Mouse (Mus musculus) heart, embryonic 13.5 days (tissue): ENCODE measurements at regions not wholly inside any gene's neighbourhood (a gene's known extent, or its start where the extent isn't known, plus 50 kb on each side); places are given as distances from the start of the nearest gene placed in this dataset.
A peak's percentile ranks its signal among the peaks of the same experiment; 100 is the strongest.

ENCODE experiments used
- ATAC-seq: fragments of 200-750 bp; cut with Nextera tagmentation; 2 replicates; pipeline ENCODE4 v1.8.0; 2017; ENCODE audit warnings: moderate TSS enrichment; ENCODE audit not compliant: insufficient number of reproducible peaks, low FRiP score, low TSS enrichment; ENCODE audit errors: extremely low read depth
- H3K27ac ChIP-seq: fragments of 300-500 bp; sonication (generic); replicated peaks from 2 replicates; pipeline ENCODE4 v1.5.1; 2015; ENCODE audit warnings: moderate library complexity, mild to moderate bottlenecking, inconsistent platforms
- H3K27me3 ChIP-seq: fragments of 300-500 bp; sonication (generic); replicated peaks from 2 replicates; pipeline ENCODE4 v1.6.1; 2015; ENCODE audit warnings: mild to moderate bottlenecking, inconsistent platforms
- H3K36me3 ChIP-seq: fragments of 300-500 bp; sonication (generic); 2 replicates; pipeline ENCODE4 v1.6.1; 2015; ENCODE audit warnings: mild to moderate bottlenecking, inconsistent platforms
- H3K4me1 ChIP-seq: fragments of 300-500 bp; sonication (generic); 2 replicates; pipeline ENCODE4 v1.6.1; 2015; ENCODE audit warnings: inconsistent platforms
- H3K4me2 ChIP-seq: fragments of 300-500 bp; sonication (generic); 2 replicates; pipeline ENCODE4 v1.6.1; 2015; ENCODE audit warnings: inconsistent platforms, mild to moderate bottlenecking, moderate library complexity
- H3K4me3 ChIP-seq: fragments of 300-500 bp; sonication (generic); 2 replicates; pipeline ENCODE4 v1.5.1; 2015; ENCODE audit warnings: moderate library complexity, mild to moderate bottlenecking, inconsistent platforms
- H3K9ac ChIP-seq: fragments of 300-500 bp; sonication (generic); 2 replicates; pipeline ENCODE4 v1.6.1; 2015; ENCODE audit warnings: inconsistent platforms, mild to moderate bottlenecking, moderate library complexity
- H3K9me3 ChIP-seq: fragments of 300-500 bp; sonication (generic); 2 replicates; pipeline ENCODE4 v1.6.1; 2016; ENCODE audit warnings: inconsistent platforms
- WGBS: fragments of 180-500 bp; shearing (Covaris S2); methylation state at CpG from one replicate; pipeline ENCODE4 v1.1.7; 2015; ENCODE audit warnings: mixed read lengths; 5-methylcytosine and 5-hydroxymethylcytosine counted together

- H3K27ac ChIP-seq, result no peak overlapping the region
- H3K4me1 ChIP-seq, result peaks cover 22% of the 10 kb centered on the region
- no peak overlapping the region for H3K4me2 ChIP-seq
- no peaks in the 10 kb centered on the region for H3K9me3 ChIP-seq
- no peaks in the 10 kb centered on the region for H3K27me3 ChIP-seq
- no peak overlapping the region for H3K9ac ChIP-seq
- WGBS, result 70% methylated on average over 3 of the region's 3 CpGs
- no peak overlapping the region for H3K4me3 ChIP-seq
- H3K36me3 ChIP-seq, result no peaks in the 10 kb centered on the region
- ATAC-seq, result no peak
Observed at GRCm38 (mm10) chr13:97604451-97604850, 156.0 kb downstream of the Gm10260 start.

- no peak overlapping the region for H3K4me3 ChIP-seq
- no peak for ATAC-seq
- peaks cover 29% of the 10 kb centered on the region for H3K4me1 ChIP-seq
- H3K27me3 ChIP-seq, result no peaks in the 10 kb centered on the region
- 88% methylated on average over 7 of the region's 7 CpGs for WGBS
- no peak overlapping the region for H3K9ac ChIP-seq
- H3K9me3 ChIP-seq, result no peaks in the 10 kb centered on the region
- no peak overlapping the region for H3K27ac ChIP-seq
- no peak overlapping the region for H3K4me2 ChIP-seq
- H3K36me3 ChIP-seq, result no peaks in the 10 kb centered on the region
Observed at GRCm38 (mm10) chr13:97601135-97601730, 159.2 kb downstream of the Gm10260 start.

DNA sequence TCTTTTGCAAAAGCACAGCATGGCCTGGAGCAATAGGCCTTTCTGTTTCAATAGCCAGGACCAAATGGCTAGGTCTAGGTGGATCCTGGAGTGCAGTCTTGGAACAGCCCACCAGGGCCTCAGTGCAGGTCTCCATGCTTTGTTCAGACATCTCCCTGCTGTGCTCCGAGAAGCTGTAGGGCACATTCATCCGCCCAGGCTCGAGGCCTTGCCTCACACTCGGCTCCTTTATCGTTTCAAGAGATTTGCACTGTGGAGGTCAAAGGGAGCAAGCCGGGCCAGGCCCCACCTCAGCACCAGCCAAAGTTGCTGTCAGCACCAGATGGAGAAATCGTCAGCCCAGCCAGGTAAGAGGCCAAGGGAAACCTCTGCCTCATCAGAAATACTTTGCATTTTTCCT is 160.3 kb downstream of the Gm10260 start:
- Histone ChIP-seq H3K36me3 (no peaks in the 10 kb centered on the region), H3K9me3 (no peaks in the 10 kb centered on the region), H3K9ac (no peak overlapping the region), H3K4me1 (peaks cover 29% of the 10 kb centered on the region), H3K27ac (no peak overlapping the region), H3K4me3 (no peak overlapping the region), H3K27me3 (no peaks in the 10 kb centered on the region), H3K4me2 (no peak overlapping the region)
- no peak for ATAC-seq
- WGBS, result 49% methylated on average over 7 of the region's 7 CpGs

- no peak overlapping the region for H3K27ac ChIP-seq
- H3K4me2 ChIP-seq, result no peak overlapping the region
- no peak overlapping the region for H3K9ac ChIP-seq
- H3K36me3 ChIP-seq, result no peaks in the 10 kb centered on the region
- peaks cover 29% of the 10 kb centered on the region for H3K4me1 ChIP-seq
- H3K9me3 ChIP-seq, result no peaks in the 10 kb centered on the region
- no peak overlapping the region for H3K4me3 ChIP-seq
- ATAC-seq, result no peak
- no peaks in the 10 kb centered on the region for H3K27me3 ChIP-seq
- WGBS, result 73% methylated on average over 15 of the region's 15 CpGs
Observed at GRCm38 (mm10) chr13:97598507-97599431, 161.7 kb downstream of the Gm10260 start.

DNA sequence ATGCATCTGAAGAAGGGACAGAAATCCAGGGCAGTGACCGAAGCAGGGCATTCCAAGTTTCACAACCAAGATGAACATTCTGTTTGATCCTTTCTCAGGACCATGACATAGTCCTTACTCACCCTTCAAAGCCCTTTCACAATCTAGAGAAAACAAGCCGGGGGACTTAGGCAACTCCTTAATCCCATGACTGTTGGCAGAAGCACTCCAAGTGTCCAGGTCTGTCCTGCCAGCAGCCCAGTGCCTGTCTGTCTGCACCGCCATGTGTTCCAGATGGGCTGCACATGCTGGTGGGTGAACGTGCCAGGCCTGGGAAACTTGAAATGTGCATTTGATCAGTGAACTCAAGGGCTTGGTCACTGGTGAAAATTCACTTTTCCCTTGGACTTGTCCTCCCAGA is 165.6 kb downstream of the Gm10260 start:
- H3K36me3 ChIP-seq, result no peaks in the 10 kb centered on the region
- no peak overlapping the region for H3K9ac ChIP-seq

DNA sequence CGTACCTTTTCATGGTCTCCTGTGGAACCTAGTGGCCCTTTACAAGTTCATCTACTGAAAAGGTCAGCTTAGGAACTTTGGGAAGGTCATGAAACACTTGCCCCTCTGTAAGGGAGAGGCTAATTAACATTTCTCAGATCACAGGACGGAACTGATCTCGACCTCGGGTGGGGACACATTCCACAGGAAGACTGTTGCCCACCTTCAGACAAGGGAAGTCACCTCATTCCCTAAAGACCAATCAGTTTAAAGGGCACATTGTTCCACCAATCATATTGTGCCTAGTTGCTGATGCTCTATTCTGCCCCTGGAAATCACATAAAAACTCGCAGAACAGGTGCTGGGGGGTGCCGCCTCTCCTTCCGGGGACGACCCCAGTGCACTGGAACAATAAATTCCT is 170.8 kb downstream of the Gm10260 start:
- no peak for ATAC-seq

More for the DNA sequence above, 165.6 kb downstream of the Gm10260 start:
- Histone ChIP-seq H3K9me3 (no peaks in the 10 kb centered on the region), H3K27ac (no peak overlapping the region), H3K4me1 (peaks cover 13% of the 10 kb centered on the region), H3K4me3 (no peak overlapping the region), H3K4me2 (no peak overlapping the region), H3K27me3 (no peaks in the 10 kb centered on the region)
- ATAC-seq, result no peak
- WGBS, result 79% methylated on average over 4 of the region's 4 CpGs

GRCm38 (mm10) chr13:97588085-97588484 is 172.3 kb downstream of the Gm10260 start:
- no peaks in the 10 kb centered on the region; the same call in 1 of the 2 replicates for H3K9me3 ChIP-seq
- no peak overlapping the region for H3K27ac ChIP-seq
- ATAC-seq, result no peak
- H3K4me3 ChIP-seq, result no peak overlapping the region
- H3K9ac ChIP-seq, result no peak overlapping the region
- H3K4me2 ChIP-seq, result no peak overlapping the region
- peaks cover 18% of the 10 kb centered on the region; the same call in 1 of the 2 replicates for H3K4me1 ChIP-seq
- 72% methylated on average over 1 of the region's 1 CpGs for WGBS
- H3K36me3 ChIP-seq, result no peaks in the 10 kb centered on the region
- no peaks in the 10 kb centered on the region for H3K27me3 ChIP-seq

More for the DNA sequence above, 170.8 kb downstream of the Gm10260 start:
- 72% methylated on average over 8 of the region's 8 CpGs for WGBS
- Histone ChIP-seq H3K27me3 (no peaks in the 10 kb centered on the region), H3K4me1 (peaks cover 15% of the 10 kb centered on the region; the same call in 1 of the 2 replicates), H3K27ac (no peak overlapping the region), H3K4me2 (no peak overlapping the region), H3K9me3 (no peaks in the 10 kb centered on the region; the same call in 1 of the 2 replicates), H3K9ac (no peak overlapping the region), H3K4me3 (no peak overlapping the region), H3K36me3 (no peaks in the 10 kb centered on the region)

- H3K9me3 ChIP-seq, result no peaks in the 10 kb centered on the region; the same call in 1 of the 2 replicates
- H3K9ac ChIP-seq, result no peak overlapping the region
- no peak overlapping the region for H3K4me2 ChIP-seq
- H3K27me3 ChIP-seq, result no peaks in the 10 kb centered on the region
- WGBS, result 64% methylated on average over 1 of the region's 1 CpGs
- H3K4me1 ChIP-seq, result peaks cover 18% of the 10 kb centered on the region; the same call in 1 of the 2 replicates
- no peak overlapping the region for H3K27ac ChIP-seq
- no peak for ATAC-seq
- H3K36me3 ChIP-seq, result no peaks in the 10 kb centered on the region
- no peak overlapping the region for H3K4me3 ChIP-seq
Observed at GRCm38 (mm10) chr13:97587088-97587487, 173.3 kb downstream of the Gm10260 start.

- Histone ChIP-seq H3K4me2 (no peak overlapping the region), H3K27ac (no peak overlapping the region), H3K4me3 (no peak overlapping the region), H3K9ac (no peak overlapping the region), H3K27me3 (no peaks in the 10 kb centered on the region), H3K4me1 (peaks cover 38% of the 10 kb centered on the region), H3K36me3 (no peaks in the 10 kb centered on the region), H3K9me3 (no peaks in the 10 kb centered on the region; the same call in 1 of the 2 replicates)
- WGBS, result 51% methylated on average over 4 of the region's 4 CpGs
- ATAC-seq, result no peak
Observed at GRCm38 (mm10) chr13:97584045-97584444, 176.4 kb downstream of the Gm10260 start.

GRCm38 (mm10) chr13:97581380-97581779 is 179.1 kb downstream of the Gm10260 start:
- ATAC-seq, result no peak
- 38% methylated on average over 4 of the region's 4 CpGs for WGBS
- Histone ChIP-seq H3K27me3 (no peaks in the 10 kb centered on the region), H3K27ac (peak overlapping the region; percentile 46; the same call in 1 of the 2 replicates), H3K4me3 (no peak overlapping the region), H3K4me1 (peaks cover 52% of the 10 kb centered on the region), H3K36me3 (no peaks in the 10 kb centered on the region), H3K9ac (no peak overlapping the region), H3K9me3 (no peaks in the 10 kb centered on the region), H3K4me2 (no peak overlapping the region)

- Histone ChIP-seq H3K9me3 (no peaks in the 10 kb centered on the region), H3K36me3 (no peaks in the 10 kb centered on the region), H3K4me2 (no peak overlapping the region), H3K4me3 (no peak overlapping the region), H3K27ac (peak overlapping the region; percentile 46), H3K4me1 (peaks cover 53% of the 10 kb centered on the region), H3K9ac (no peak overlapping the region), H3K27me3 (no peaks in the 10 kb centered on the region)
- WGBS, result 19% methylated on average over 3 of the region's 3 CpGs
- ATAC-seq, result no peak
Observed at GRCm38 (mm10) chr13:97580241-97580874, 180.1 kb downstream of the Gm10260 start.
